Mouse (Mus musculus) testis, adult 2 months (tissue): ENCODE data around the gene Rtp2. TPM values are rescaled to one million over a fixed set of nuclear protein-coding genes. Genes with fewer than 3 reads are reported as not detected.

Source experiments
- H3K27ac ChIP-seq: fragments of 200-500 bp; 2 replicates; pipeline ENCODE4 v1.5.1; 2012; ENCODE audit warnings: low read depth, low read length; ENCODE audit not compliant: control insufficient read depth, insufficient read depth
- H3K27me3 ChIP-seq: fragments of 200-500 bp; 2 replicates; pipeline ENCODE4 v1.6.1; 2012; ENCODE audit warnings: mild to moderate bottlenecking, low read length, moderate library complexity; ENCODE audit not compliant: control insufficient read depth, insufficient read depth
- H3K36me3 ChIP-seq: fragments of 200-500 bp; 2 replicates; pipeline ENCODE4 v1.6.1; 2012; ENCODE audit warnings: mild to moderate bottlenecking, low read length; ENCODE audit not compliant: control insufficient read depth, insufficient read depth
- H3K4me1 ChIP-seq: fragments of 200-500 bp; 2 replicates; pipeline ENCODE4 v1.6.1; 2012; ENCODE audit warnings: low read length; ENCODE audit not compliant: control insufficient read depth, insufficient read depth
- H3K4me3 ChIP-seq: fragments of 200-500 bp; 2 replicates; pipeline ENCODE4 v1.5.1; 2012; ENCODE audit warnings: low read depth, mild to moderate bottlenecking, low read length, moderate library complexity, mixed read lengths; ENCODE audit not compliant: control insufficient read depth
- CTCF ChIP-seq: fragments of 200-500 bp; IDR thresholded peaks from 2 replicates; pipeline ENCODE4 v1.5.1; 2012; ENCODE audit warnings: low read depth, mild to moderate bottlenecking, inconsistent platforms, low read length, moderate library complexity; ENCODE audit not compliant: control insufficient read depth, insufficient read depth, insufficient replicate concordance
- POLR2A ChIP-seq: fragments of 200-500 bp; IDR thresholded peaks from 2 replicates; pipeline ENCODE4 v1.6.1; 2012; ENCODE audit warnings: low read depth, mild to moderate bottlenecking, inconsistent platforms, low read length, moderate library complexity; ENCODE audit not compliant: control insufficient read depth
- polyA plus RNA-seq: library from polyadenylated mRNA; depleted of rRNA; stranded (reverse); fragments of >200 nt; gene quantifications from 2 replicates; pipeline ENCODE4 v1.2.3, GENCODE M21; 2012; rRNA removed

Gene Rtp2
- 0.20 and 0.66 TPM in 2 replicates for polyA plus RNA-seq

GRCm38 (mm10) chr16:23932294-23932693 is at the start of gene Rtp2:
TSS of gene Rtp2 (minus strand) at chr16:23932394.
- Histone ChIP-seq H3K36me3 (no peaks in the 10 kb centered on the region), H3K4me3 (no peak within 1 kb of the TSS), H3K27me3 (no peaks in the 10 kb centered on the region), H3K4me1 (peaks cover 3% of the 10 kb centered on the region), H3K27ac (no peak within 1 kb of the TSS)
- TF ChIP-seq CTCF (no peak), POLR2A (no peak)

GRCm38 (mm10) chr16:23980991-23981720 is 49.0 kb upstream of the Rtp2 start:
- Histone ChIP-seq H3K36me3 (no peaks in the 10 kb centered on the region), H3K27ac (no peak overlapping the region), H3K27me3 (no peaks in the 10 kb centered on the region; the same call in 1 of the 2 replicates), H3K4me3 (peak overlapping the region; percentile 14; the same call in 1 of the 2 replicates), H3K4me1 (peaks cover 20% of the 10 kb centered on the region)
- no peak for TF ChIP-seq CTCF
- no peak for TF ChIP-seq POLR2A

GRCm38 (mm10) chr16:23980201-23980870 is 48.1 kb upstream of the Rtp2 start:
- H3K27ac ChIP-seq: no peak overlapping the region
- peaks cover 20% of the 10 kb centered on the region for H3K4me1 ChIP-seq
- no peaks in the 10 kb centered on the region for H3K27me3 ChIP-seq
- no peaks in the 10 kb centered on the region for H3K36me3 ChIP-seq
- TF ChIP-seq POLR2A: no peak
- no peak for TF ChIP-seq CTCF
- no peak overlapping the region for H3K4me3 ChIP-seq

DNA sequence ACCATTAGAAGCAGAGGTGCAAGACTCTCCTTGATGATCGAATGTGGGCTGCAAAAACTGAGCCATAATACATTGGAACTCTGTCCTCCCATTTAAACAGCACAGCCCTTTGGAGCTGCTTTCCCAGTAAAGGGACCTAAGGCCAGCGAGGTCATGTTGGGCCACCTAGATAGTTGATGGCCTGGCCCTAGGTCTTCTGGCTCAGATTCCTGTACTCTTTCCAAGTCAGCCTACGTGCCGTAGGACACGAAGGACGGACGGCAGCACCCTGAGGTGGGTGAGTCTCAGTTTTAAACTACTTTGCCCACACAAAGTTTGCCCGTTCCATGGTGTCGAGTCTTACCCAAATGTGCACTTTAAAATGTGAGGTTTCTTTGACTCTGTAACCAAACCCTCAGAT is 47.3 kb upstream of the Rtp2 start:
- peaks cover 14% of the 10 kb centered on the region for H3K4me1 ChIP-seq
- H3K36me3 ChIP-seq: no peaks in the 10 kb centered on the region
- H3K4me3 ChIP-seq: no peak overlapping the region
- TF ChIP-seq CTCF (no peak), POLR2A (no peak)
- no peaks in the 10 kb centered on the region for H3K27me3 ChIP-seq
- H3K27ac ChIP-seq: no peak overlapping the region

- no peaks in the 10 kb centered on the region for H3K27me3 ChIP-seq
- no peaks in the 10 kb centered on the region for H3K36me3 ChIP-seq
- no peak overlapping the region for H3K4me3 ChIP-seq
- H3K27ac ChIP-seq: no peak overlapping the region
- H3K4me1 ChIP-seq: peaks cover 12% of the 10 kb centered on the region
- no peak for TF ChIP-seq CTCF
Measured at GRCm38 (mm10) chr16:23978495-23978894, 46.3 kb upstream of the Rtp2 start.

- Histone ChIP-seq H3K4me1 (peaks cover 11% of the 10 kb centered on the region), H3K27me3 (no peaks in the 10 kb centered on the region), H3K36me3 (no peaks in the 10 kb centered on the region), H3K4me3 (no peak overlapping the region), H3K27ac (no peak overlapping the region)
- no peak for TF ChIP-seq POLR2A
- no peak for TF ChIP-seq CTCF
Measured at GRCm38 (mm10) chr16:23977732-23978131, 45.5 kb upstream of the Rtp2 start.

GRCm38 (mm10) chr16:23976196-23976595 is 44.0 kb upstream of the Rtp2 start:
- Histone ChIP-seq H3K27me3 (no peaks in the 10 kb centered on the region), H3K27ac (no peak overlapping the region), H3K36me3 (no peaks in the 10 kb centered on the region), H3K4me1 (peaks cover 4% of the 10 kb centered on the region), H3K4me3 (no peak overlapping the region)
- TF ChIP-seq POLR2A (no peak), CTCF (no peak)
